Mouse (Mus musculus) left cerebral cortex, adult 18-20 months (tissue): ENCODE data around the gene March4. TPM values are rescaled to one million over a fixed set of nuclear protein-coding genes. Genes with fewer than 3 reads are reported as not detected.

Experiments
- DNase-seq, 2 experiments: peaks; one replicate each; pipeline ENCODE4 v3.0.0; 2021 to 2022; ENCODE audit warnings: low spot score in 2 of 2, mixed read lengths in 1 of 2
- long read RNA-seq, 2 experiments: library from polyadenylated mRNA; stranded (forward); transcript quantifications; one replicate each; pipeline ENCODE4 v2.0.0; 2021
- total RNA-seq, 2 experiments: library from RNA; stranded (reverse); gene quantifications; 2 replicates each; pipeline ENCODE4 v1.2.3; 2021

The March4 gene
- total RNA-seq, result 10 to 100 TPM; 18.2 to 18.3 TPM
- long read RNA-seq, experiment 1, full-length matches to known transcripts, result 11 of 15 reads
- long read RNA-seq, experiment 1, partial matches to known transcripts, result 2 of 15 reads
- long read RNA-seq, experiment 1, other reads (novel, unspliced or antisense), result 2 of 15 reads
- long read RNA-seq, experiment 2, full-length matches to known transcripts, result 8 of 12 reads
- long read RNA-seq, experiment 2, partial matches to known transcripts, result 4 of 12 reads
- long read RNA-seq, experiment 2, other reads (novel, unspliced or antisense), result 0 of 12 reads

DNA sequence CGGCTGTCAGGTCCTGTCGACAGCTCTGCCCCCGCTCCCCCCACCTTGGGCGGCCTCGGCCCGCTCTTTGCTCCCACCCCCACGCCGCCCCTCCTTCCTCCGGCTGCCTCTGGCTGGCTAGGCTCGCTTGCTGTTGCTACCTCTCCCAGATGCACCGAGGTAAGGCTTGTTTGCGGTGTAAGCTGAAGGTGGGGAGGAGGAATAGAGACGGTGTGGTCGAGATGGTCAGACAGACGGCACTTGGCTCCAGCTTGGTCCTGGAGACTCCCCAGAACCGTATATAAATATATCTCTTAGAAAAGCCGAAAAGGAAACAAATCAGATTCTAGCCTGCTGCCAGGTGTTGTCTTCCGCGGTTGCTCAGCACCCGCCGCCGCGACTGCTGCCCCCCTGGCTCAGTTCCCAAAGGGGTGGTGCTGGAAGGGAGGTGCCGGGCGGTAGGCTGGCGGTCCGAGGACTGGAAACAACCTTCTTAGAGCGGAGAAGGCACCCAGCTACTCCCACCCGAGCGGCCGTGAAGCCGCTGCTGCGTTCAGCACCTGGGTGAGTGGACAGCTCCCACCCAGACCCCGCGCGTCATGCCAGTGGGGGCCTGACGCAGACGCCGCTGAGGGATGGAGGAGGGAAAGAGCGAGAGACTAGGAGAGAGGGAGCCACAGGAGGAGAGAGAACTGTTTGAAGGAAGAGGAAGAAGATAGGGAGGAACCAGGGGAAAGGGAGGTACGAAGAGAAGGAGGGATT lies at the start of gene March4:
March4 (minus strand) TSS at position 320 of the 741 bp plus-strand sequence.
- DNase-seq, result peak; percentile 69 to 80

GRCm38 (mm10) chr1:72585971-72586875 lies 49.5 kb upstream of the March4 start:
- no peak for DNase-seq

GRCm38 (mm10) chr1:72583906-72584305 lies 47.2 kb upstream of the March4 start:
- no peak for DNase-seq

- peak; percentile 90 to 96 for DNase-seq
Measured at GRCm38 (mm10) chr1:72582947-72583731, 46.4 kb upstream of the March4 start, which contains the start of gene Smarcal1. Gene Smarcal1 (plus strand): TSS chr1:72583251.

GRCm38 (mm10) chr1:72578806-72579205 lies 42.1 kb upstream of the March4 start:
- peak; percentile 19 to 30 for DNase-seq

GRCm38 (mm10) chr1:72578351-72578750 lies 41.6 kb upstream of the March4 start:
- peak; percentile 27 to 44 for DNase-seq

DNA sequence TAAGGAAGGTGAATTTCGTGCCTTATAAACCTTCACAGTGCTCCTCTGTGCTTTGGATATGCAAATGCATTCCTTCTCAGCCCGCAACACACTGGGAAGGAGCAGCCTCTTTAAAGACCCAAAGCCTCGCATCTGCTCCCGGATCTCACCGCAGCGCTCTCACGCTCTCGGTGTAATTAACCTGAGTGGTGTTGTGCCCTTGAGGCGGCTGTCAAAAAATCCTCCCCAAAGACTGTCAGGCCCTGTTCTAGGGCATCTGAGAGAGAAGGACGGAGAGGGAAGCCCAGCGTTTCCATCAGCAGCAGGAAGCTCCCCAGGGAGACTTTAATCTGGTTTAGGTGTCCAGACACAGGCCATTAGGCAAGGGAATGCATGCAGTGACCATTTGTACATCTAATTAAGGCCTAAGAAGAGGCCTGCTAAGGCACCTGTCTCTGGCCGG lies 40.8 kb upstream of the March4 start:
- no peak for DNase-seq

DNA sequence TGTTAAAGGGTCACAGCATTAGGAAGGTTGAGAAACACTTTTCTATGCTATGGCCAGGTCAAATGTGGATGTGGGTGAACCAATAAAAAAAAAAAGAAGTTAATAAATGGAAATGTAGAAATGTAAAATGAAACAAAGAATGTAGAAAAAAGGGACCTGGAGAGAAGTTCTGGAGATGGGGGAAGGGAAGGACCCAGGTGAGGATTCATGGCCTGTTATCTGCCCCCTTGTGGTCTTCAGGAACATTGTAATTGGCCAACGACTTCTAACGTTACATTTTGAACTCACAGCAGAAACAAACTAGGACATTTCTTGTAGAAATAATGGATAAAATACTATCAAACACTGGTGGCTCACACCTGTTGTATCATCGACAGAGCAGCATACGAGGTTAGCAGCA lies 38.4 kb upstream of the March4 start:
- DNase-seq, result no peak

GRCm38 (mm10) chr1:72574608-72575007 lies 37.9 kb upstream of the March4 start:
- DNase-seq, result no peak

DNA sequence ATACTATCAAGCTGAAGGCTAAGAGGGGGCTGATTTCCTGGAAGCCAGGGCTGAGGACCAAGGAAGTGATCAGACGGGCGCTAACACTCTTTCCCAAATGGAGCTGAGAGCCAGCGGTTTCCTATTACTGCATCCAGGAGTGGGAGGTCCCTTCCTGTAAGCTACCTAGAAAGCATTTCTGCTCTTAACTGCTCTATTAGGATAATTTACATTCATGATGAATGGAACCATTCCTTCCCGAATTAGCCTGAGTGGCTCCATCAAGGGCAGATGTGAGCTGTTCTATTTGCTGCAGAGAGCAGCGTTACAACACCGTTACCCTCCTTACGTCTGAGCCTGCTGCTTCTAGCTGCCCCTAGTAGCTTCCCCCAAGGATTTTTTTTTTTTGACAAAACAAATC lies 37.3 kb upstream of the March4 start:
- DNase-seq, result no peak

DNA sequence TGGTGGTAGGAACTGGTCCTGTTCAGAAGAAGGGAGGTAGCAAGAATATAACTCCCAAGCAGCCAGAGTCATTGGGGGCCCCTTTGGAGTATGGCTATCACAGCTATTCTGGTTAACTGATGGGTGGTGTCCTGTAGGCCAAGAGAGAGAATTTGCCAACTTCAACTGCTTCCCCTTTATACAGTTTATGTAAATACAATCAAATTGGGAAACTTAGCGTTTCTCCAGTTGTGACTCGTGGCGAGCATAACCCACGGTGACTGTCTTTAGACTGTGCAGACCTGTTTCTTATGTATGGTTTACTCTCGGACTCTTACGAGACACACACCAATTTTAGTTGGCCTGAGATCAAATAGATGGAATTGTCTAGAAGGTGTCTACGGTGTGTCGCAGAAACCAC lies 32.0 kb upstream of the March4 start:
- no peak for DNase-seq

DNA sequence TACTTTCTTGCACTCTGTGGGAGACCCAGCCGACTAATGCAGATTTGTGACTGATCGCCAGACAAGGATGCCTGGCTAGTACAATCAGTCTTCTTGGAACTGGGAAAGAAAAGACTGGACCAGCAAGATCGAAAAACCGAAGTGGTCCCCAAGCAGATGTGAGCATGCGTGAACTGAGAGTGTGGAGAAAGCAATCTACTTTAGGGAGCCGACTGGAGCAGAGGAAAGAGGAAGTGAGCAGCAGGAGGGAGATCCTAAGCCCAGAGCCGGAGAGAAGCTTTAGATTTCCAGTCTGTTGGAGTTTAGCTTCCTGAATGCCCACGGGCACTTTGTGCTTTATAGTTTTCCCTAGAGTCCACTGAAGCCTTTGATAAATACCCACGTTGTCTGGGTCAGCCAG lies 30.3 kb upstream of the March4 start:
- no peak for DNase-seq

GRCm38 (mm10) chr1:72564334-72564962 lies 27.7 kb upstream of the March4 start:
- DNase-seq, result no peak

DNA sequence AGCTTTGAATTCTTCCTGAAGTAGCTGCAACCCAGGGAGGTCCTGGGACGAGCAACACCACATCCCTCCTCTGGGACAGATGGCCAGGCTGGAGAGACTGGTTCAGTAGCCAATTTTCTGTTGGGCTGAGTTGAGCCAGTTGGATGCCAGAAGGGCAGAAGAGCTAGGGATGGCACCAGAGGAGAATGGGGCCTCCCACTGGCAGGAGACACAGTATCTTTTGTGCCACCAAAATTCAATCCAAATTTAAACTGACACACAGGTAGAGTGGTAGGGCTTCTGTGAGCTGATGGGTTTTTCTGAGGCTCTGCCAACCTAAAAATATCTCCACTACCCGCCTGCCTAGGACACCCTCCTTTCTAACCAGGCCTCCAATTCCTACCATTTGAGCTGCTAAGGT lies 21.9 kb upstream of the March4 start:
- no peak for DNase-seq

GRCm38 (mm10) chr1:72556471-72556870 lies 19.7 kb upstream of the March4 start:
- no peak for DNase-seq

DNA sequence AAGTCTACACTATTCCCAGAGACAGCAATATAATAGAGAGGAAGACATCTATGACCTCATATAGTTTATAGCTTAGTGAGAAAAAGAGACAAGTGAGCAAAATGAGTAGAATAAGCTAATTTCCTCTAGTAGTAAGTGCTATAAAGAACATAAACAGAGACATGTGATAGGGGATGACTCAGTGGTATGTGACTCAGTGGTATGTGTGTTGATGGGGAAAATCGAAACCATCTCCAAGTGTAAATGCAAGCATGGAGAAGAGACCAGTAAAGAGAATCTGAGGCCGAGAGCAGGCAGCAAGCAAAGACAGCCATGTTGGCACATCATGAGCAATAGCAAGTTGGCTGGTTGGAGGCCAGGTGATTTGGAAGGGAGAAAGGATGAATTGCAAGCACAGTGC lies 13.6 kb upstream of the March4 start:
- no peak for DNase-seq

- no peak for DNase-seq
Measured at GRCm38 (mm10) chr1:72538266-72538665, 1.5 kb upstream of the March4 start.

- peak; percentile 20 to 71 for DNase-seq
Measured at GRCm38 (mm10) chr1:72535725-72536571, 782 bp downstream of the March4 start.

GRCm38 (mm10) chr1:72533439-72533838 lies 3.3 kb downstream of the March4 start:
- DNase-seq, result no peak
